Mouse (Mus musculus) neural tube, embryonic 15.5 days (tissue): Measurements from ENCODE around the gene Dffa. TPM values are rescaled to one million over a fixed set of nuclear protein-coding genes. Genes with fewer than 3 reads are reported as not detected.
"Not testable (repeated sequence)": the region's sequence is repeated elsewhere in the genome, so short reads cannot be mapped to it uniquely, and the experiment has no call there.

Experiments
- ATAC-seq: fragments of 200-750 bp; cut with Nextera tagmentation; 2 replicates; pipeline ENCODE4 v1.8.0; 2017; ENCODE audit warnings: mild to moderate bottlenecking, moderate TSS enrichment, moderate library complexity; ENCODE audit not compliant: low FRiP score
- H3K27ac ChIP-seq: fragments of 300-500 bp; sonication (generic); replicated peaks from 2 replicates; pipeline ENCODE4 v1.5.1; 2015; ENCODE audit warnings: mild to moderate bottlenecking, inconsistent platforms
- H3K27me3 ChIP-seq: fragments of 300-500 bp; sonication (generic); replicated peaks from 2 replicates; pipeline ENCODE4 v1.6.1; 2015; ENCODE audit warnings: inconsistent platforms
- H3K36me3 ChIP-seq: fragments of 300-500 bp; sonication (generic); 2 replicates; pipeline ENCODE4 v1.6.1; 2015; ENCODE audit warnings: inconsistent platforms
- H3K4me1 ChIP-seq: fragments of 300-500 bp; sonication (generic); 2 replicates; pipeline ENCODE4 v1.6.1; 2015; ENCODE audit warnings: inconsistent platforms
- H3K4me2 ChIP-seq: fragments of 300-500 bp; sonication (generic); 2 replicates; pipeline ENCODE4 v1.6.1; 2015; ENCODE audit warnings: inconsistent platforms, mild to moderate bottlenecking, moderate library complexity
- H3K4me3 ChIP-seq: fragments of 300-500 bp; sonication (generic); replicated peaks from 2 replicates; pipeline ENCODE4 v1.5.1; 2015; ENCODE audit warnings: mild to moderate bottlenecking, inconsistent platforms
- H3K9ac ChIP-seq: fragments of 300-500 bp; sonication (generic); replicated peaks from 2 replicates; pipeline ENCODE4 v1.6.1; 2015; ENCODE audit warnings: mild to moderate bottlenecking, inconsistent platforms
- H3K9me3 ChIP-seq: fragments of 300-500 bp; sonication (generic); replicated peaks from 2 replicates; pipeline ENCODE4 v1.6.1; 2016; ENCODE audit warnings: inconsistent platforms
- WGBS: fragments of 180-500 bp; shearing (Covaris S2); methylation state at CpG from one replicate; pipeline ENCODE4 v1.1.7; 2015; ENCODE audit warnings: mixed read lengths; 5-methylcytosine and 5-hydroxymethylcytosine counted together
- polyA plus RNA-seq: library from polyadenylated mRNA; unstranded; fragments of >200 nt; fragmentation: Nextera tagmentation; extraction: Ambion mirVana; gene quantifications from 2 replicates; pipeline ENCODE4 v1.2.1, GENCODE M21; 2015

Gene Dffa
- polyA plus RNA-seq, 1 experiment from 2014 or later, result 28.1 TPM

DNA sequence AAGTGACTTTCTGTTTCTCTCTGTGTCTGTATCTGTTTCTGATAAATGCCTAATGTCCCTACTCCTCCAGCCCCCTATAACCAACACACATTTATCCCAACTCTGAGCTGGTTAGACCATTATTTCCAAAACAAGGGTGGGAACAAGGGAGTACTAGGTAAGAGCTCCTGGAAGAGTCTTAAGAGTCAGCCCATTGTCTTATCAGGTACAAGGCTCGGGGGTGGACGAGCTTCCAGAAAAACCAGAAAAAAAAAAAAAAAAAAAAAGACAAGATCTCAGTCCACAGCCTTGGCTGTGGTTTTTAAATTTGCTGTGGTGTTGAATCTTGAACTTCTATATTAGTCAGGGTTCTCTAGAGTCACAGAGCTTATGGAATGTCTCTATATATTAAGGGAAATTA lies 64.1 kb downstream of the Dffa start:
- no peak overlapping the region for H3K27ac ChIP-seq
- no peak for ATAC-seq
- WGBS, result 80% methylated on average over 2 of the region's 2 CpGs
- 0 out of 2 replicates have a peak, but pooled peaks cover 4% of the 10 kb centered on the region for H3K36me3 ChIP-seq
- peaks cover 41% of the 10 kb centered on the region for H3K4me1 ChIP-seq
- no peak overlapping the region for H3K9ac ChIP-seq
- no peak overlapping the region for H3K4me3 ChIP-seq
- peak overlapping the region; percentile 96; the same call in 1 of the 2 replicates for H3K4me2 ChIP-seq
- no peaks in the 10 kb centered on the region for H3K27me3 ChIP-seq
- no peaks in the 10 kb centered on the region for H3K9me3 ChIP-seq

DNA sequence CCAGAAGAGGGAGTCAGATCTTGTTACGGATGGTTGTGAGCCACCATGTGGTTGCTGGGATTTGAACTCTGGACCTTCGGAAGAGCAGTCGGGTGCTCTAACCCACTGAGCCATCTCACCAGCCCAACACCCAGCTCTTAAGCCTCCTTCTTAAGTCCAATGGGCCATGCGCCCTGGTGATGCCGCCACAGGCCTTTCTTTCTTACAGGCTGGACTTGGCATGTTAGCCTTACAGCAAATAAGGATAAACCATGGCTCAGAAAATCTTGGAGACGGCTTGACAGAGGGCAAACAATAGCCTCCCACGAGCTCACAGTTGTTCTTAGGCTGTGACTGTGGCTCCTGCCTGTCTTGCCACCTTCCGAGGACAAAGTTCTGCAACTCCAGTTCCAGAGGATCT lies 66.0 kb downstream of the Dffa start:
- H3K4me3 ChIP-seq, H3K4me2 ChIP-seq, H3K9me3 ChIP-seq, H3K27me3 ChIP-seq, H3K27ac ChIP-seq, H3K9ac ChIP-seq, H3K36me3 ChIP-seq, ATAC-seq: not testable (repeated sequence)
- WGBS, result 79% methylated on average over 8 of the region's 8 CpGs
- H3K4me1 ChIP-seq, result peaks cover 27% of the 10 kb centered on the region

Other genes starting within 250 kb of the Dffa start
- 60.0 and 61.2 TPM in 2 replicates for gene Pex14, start 4.3 kb upstream of the Dffa start, polyA plus RNA-seq
- gene Cort, start 22.6 kb downstream of the Dffa start, polyA plus RNA-seq, result not detected in 2 replicates
- gene Cenps, start 33.5 kb downstream of the Dffa start, polyA plus RNA-seq, result 17.3 and 18.6 TPM in 2 replicates
- gene Pgd, start 62.6 kb downstream of the Dffa start, polyA plus RNA-seq, result 107 and 121 TPM in 2 replicates
- gene Kif1b, start 203.5 kb downstream of the Dffa start, polyA plus RNA-seq, result 102 and 121 TPM in 2 replicates